In the genomic region with DNA sequence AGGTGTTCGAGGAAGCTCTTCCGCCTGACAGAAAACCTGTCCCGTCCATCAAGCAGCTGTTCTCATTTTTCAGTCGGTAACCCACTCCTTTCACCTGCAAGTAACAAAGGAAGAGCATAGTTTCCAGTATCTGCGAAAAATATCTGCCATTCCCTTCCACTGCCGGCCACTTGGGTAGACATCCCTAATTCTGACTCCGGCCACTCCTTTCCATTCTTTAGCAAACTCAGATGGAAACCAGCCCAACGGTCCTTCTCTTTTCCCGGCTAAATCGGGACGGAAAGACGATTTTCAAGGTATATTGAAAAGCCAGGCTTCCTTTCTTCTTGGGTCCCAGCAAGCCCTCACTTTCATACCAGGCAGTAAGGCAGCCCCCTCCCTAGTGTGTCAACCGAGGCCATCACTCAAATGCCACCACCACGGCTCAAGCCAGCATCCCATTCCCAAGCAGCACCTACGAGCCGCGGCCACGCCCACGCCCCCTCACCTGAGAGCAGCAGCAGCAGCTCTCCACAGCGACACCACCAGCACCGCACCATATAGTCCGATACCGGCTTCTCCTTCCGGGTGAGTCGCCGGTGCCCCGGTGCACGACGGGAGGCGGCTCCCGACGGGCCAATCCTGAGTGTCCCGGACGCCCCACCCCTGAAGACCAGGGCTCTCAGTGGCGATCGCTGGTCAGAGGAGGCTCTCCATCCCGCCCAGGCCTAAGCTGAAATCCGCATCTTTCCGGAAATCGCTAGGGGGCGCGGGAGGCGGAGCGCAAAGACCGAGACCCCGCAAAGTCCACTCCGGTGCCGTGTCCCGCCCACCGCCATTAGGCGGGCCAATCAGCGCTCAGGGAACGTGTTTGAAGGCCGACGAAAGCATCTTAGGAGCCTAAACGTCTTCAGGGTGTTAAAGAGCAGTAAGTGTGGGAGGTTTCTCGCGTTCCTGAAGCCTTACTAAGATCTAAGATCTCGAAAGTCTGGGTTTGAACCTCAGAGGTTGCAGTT, we compare ENCODE assay signal across 8 mouse cellular contexts. TPM values are rescaled to one million over a fixed set of nuclear protein-coding genes. Genes with fewer than 3 reads are reported as not detected.
DNase-seq lines count a peak whose midpoint lies in the region; ATAC-seq and TF ChIP-seq lines count a peak whose summit lies in the region.

A gene (minus strand): TSS at position 592 of the 995 bp plus-strand sequence.

- peak within 1 kb of the TSS; percentile 67 for H3K4me3 ChIP-seq in forebrain, embryonic 10.5 days
- peak within 1 kb of the TSS; percentile 71 for H3K4me3 ChIP-seq in heart, embryonic 15.5 days
- peak within 1 kb of the TSS; percentile 80 to 98 for H3K4me3 ChIP-seq in liver, embryonic 14.5 days (ENCODE audit: insufficient read depth in 1 of 2, low read depth in 2 of 2, low read length in 2 of 2)
- H3K4me3 ChIP-seq in neural tube, embryonic 11.5 days (ENCODE audit: low read depth, low read length), result peak within 1 kb of the TSS; percentile 54
- peak within 1 kb of the TSS; percentile 71 for H3K4me3 ChIP-seq in stomach, postnatal 0 days (ENCODE audit: low read depth, low read length)

- H3K27me3 ChIP-seq in forebrain, embryonic 10.5 days (ENCODE audit: poor library complexity, severe bottlenecking), result no peaks in the 10 kb centered on the region
- H3K27me3 ChIP-seq in heart, embryonic 15.5 days, result no peaks in the 10 kb centered on the region
- H3K27me3 ChIP-seq in liver, embryonic 14.5 days (ENCODE audit: control insufficient read depth, insufficient read depth, low read length), result no peaks in the 10 kb centered on the region
- H3K27me3 ChIP-seq in neural tube, embryonic 11.5 days (ENCODE audit: control insufficient read depth, insufficient read depth, low read length), result no peaks in the 10 kb centered on the region
- H3K27me3 ChIP-seq in stomach, postnatal 0 days (ENCODE audit: control insufficient read depth, insufficient read depth, low read length), result no peaks in the 10 kb centered on the region

- 2% methylated on average over 59 of the region's 59 CpGs for WGBS in forebrain, embryonic 10.5 days
- 2% methylated on average over 59 of the region's 59 CpGs for WGBS in heart, embryonic 15.5 days
- WGBS in liver, embryonic 14.5 days (ENCODE audit: insufficient replicate concordance), result 1% methylated on average over 59 of the region's 59 CpGs
- WGBS in neural tube, embryonic 11.5 days, result 1% methylated on average over 59 of the region's 59 CpGs
- 2% methylated on average over 58 of the region's 59 CpGs for WGBS in stomach, postnatal 0 days

- peak; percentile 100 for ATAC-seq in heart, embryonic 15.5 days (replicated peaks; ENCODE audit: insufficient number of reproducible peaks, insufficient read depth, low FRiP score, low read depth)
- peak; percentile 100 for ATAC-seq in liver, embryonic 14.5 days (ENCODE audit: insufficient read depth)
- ATAC-seq in neural tube, embryonic 11.5 days (ENCODE audit: insufficient read depth, low FRiP score, low TSS enrichment), result peak; percentile 97
- ATAC-seq in stomach, postnatal 0 days (ENCODE audit: low FRiP score, low TSS enrichment), result peak; percentile 100

- H3K27ac ChIP-seq in forebrain, embryonic 10.5 days, result peak within 1 kb of the TSS; percentile 85
- peak within 1 kb of the TSS; percentile 72 for H3K27ac ChIP-seq in heart, embryonic 15.5 days
- H3K27ac ChIP-seq in liver, embryonic 14.5 days, result peak within 1 kb of the TSS; percentile 81
- H3K27ac ChIP-seq in neural tube, embryonic 11.5 days (ENCODE audit: low read depth, low read length), result peak within 1 kb of the TSS; percentile 45; the same call in 1 of the 2 replicates
- H3K27ac ChIP-seq in stomach, postnatal 0 days (replicated peaks), result peak within 1 kb of the TSS; percentile 70

- H3K4me1 ChIP-seq in forebrain, embryonic 10.5 days, result peaks cover 32% of the 10 kb centered on the region
- peaks cover 11% of the 10 kb centered on the region for H3K4me1 ChIP-seq in heart, embryonic 15.5 days (replicated peaks)
- H3K4me1 ChIP-seq in liver, embryonic 14.5 days (replicated peaks; ENCODE audit: control insufficient read depth in 2 of 2, insufficient read depth in 2 of 2, low read length in 1 of 2), result peaks cover 3 to 10% of the 10 kb centered on the region in 2 experiments
- H3K4me1 ChIP-seq in neural tube, embryonic 11.5 days (ENCODE audit: control insufficient read depth, insufficient read depth, low read length), result peaks cover 7% of the 10 kb centered on the region
- H3K4me1 ChIP-seq in stomach, postnatal 0 days (replicated peaks; ENCODE audit: control insufficient read depth, insufficient read depth), result no peaks in the 10 kb centered on the region

- H3K9me3 ChIP-seq in forebrain, embryonic 10.5 days, result no peaks in the 10 kb centered on the region
- H3K9me3 ChIP-seq in heart, embryonic 15.5 days (replicated peaks), result no peaks in the 10 kb centered on the region
- H3K9me3 ChIP-seq in liver, embryonic 14.5 days (ENCODE audit: control insufficient read depth, low read length), result no peaks in the 10 kb centered on the region
- no peaks in the 10 kb centered on the region for H3K9me3 ChIP-seq in neural tube, embryonic 11.5 days (ENCODE audit: control insufficient read depth, low read length)
- no peaks in the 10 kb centered on the region for H3K9me3 ChIP-seq in stomach, postnatal 0 days (ENCODE audit: control insufficient read depth, low read length)

- peak within 1 kb of the TSS; percentile 75 for H3K4me2 ChIP-seq in heart, embryonic 15.5 days
- H3K4me2 ChIP-seq in liver, embryonic 14.5 days (ENCODE audit: low read depth), result peak within 1 kb of the TSS; percentile 88
- peak within 1 kb of the TSS; percentile 75 for H3K4me2 ChIP-seq in neural tube, embryonic 11.5 days (ENCODE audit: low read depth)
- peak within 1 kb of the TSS; percentile 88 for H3K4me2 ChIP-seq in stomach, postnatal 0 days (replicated peaks; ENCODE audit: low read depth)

- DNase-seq in CD8-positive naive resting alpha-beta T cell, adult 2 months (ENCODE audit: low read depth in 2 of 2, low spot score in 2 of 2), result peak; percentile 93
- DNase-seq in c-Kit-positive CD71-negative TER-119-negative erythroid progenitor cells, embryonic 14.5 days (ENCODE audit: low read depth), result peak; percentile 98
- peak; percentile 99 for DNase-seq in forebrain, embryonic 10.5 days (ENCODE audit: extremely low spot score, low spot score)
- DNase-seq in kidney, postnatal 25 days, result peak; percentile 99 to 100
- peak; percentile 98 for DNase-seq in liver, embryonic 14.5 days (ENCODE audit: low read depth in 3 of 3, low spot score in 3 of 3)
- peak; percentile 98 for DNase-seq in neural tube, embryonic 11.5 days (ENCODE audit: low spot score)
- DNase-seq in stomach, postnatal 0 days (ENCODE audit: low spot score), result peak; percentile 100

- TF ChIP-seq CTCF in liver, embryonic 14.5 days (IDR thresholded peaks at IDR 0.05; ENCODE audit: low read depth), result peak; percentile 87
- peak; percentile 87 for TF ChIP-seq CTCF in stomach, postnatal 0 days (IDR thresholded peaks at IDR 0.05; ENCODE audit: low read depth)

- peak within 1 kb of the TSS; percentile 60 for H3K9ac ChIP-seq in heart, embryonic 15.5 days
- peak within 1 kb of the TSS; percentile 78 for H3K9ac ChIP-seq in liver, embryonic 14.5 days (replicated peaks)
- peak within 1 kb of the TSS; percentile 46 for H3K9ac ChIP-seq in neural tube, embryonic 11.5 days (ENCODE audit: low read length)
- peak within 1 kb of the TSS; percentile 63 for H3K9ac ChIP-seq in stomach, postnatal 0 days (ENCODE audit: low read length)

- no peak for TF ChIP-seq EP300 in liver, embryonic 14.5 days (IDR thresholded peaks at IDR 0.05; ENCODE audit: low read depth)
- no peak for TF ChIP-seq EP300 in stomach, postnatal 0 days (optimal IDR thresholded peaks at IDR 0.05)

- H3K36me3 ChIP-seq in forebrain, embryonic 10.5 days (replicated peaks), result peaks cover 23% of the 10 kb centered on the region
- peaks cover 4% of the 10 kb centered on the region; the same call in 1 of the 2 replicates for H3K36me3 ChIP-seq in heart, embryonic 15.5 days
- peaks cover 5% of the 10 kb centered on the region; the same call in 1 of the 2 replicates for H3K36me3 ChIP-seq in liver, embryonic 14.5 days (replicated peaks; ENCODE audit: control insufficient read depth, insufficient read depth, low read depth)
- peaks cover 6% of the 10 kb centered on the region; the same call in 1 of the 2 replicates for H3K36me3 ChIP-seq in neural tube, embryonic 11.5 days (ENCODE audit: control insufficient read depth, insufficient read depth, low read length)
- peaks cover 3% of the 10 kb centered on the region; the same call in 1 of the 2 replicates for H3K36me3 ChIP-seq in stomach, postnatal 0 days (ENCODE audit: control insufficient read depth, insufficient read depth, low read length)

RNA-seq across cellular contexts. Expression of the gene that starts here (rescaled TPM):
- 25.7 and 27.5 TPM in 2 replicates for polyA plus RNA-seq in forebrain, embryonic 10.5 days (2016; fragmentation: Nextera tagmentation; extraction: Ambion mirVana)
- 10.9 and 13.4 TPM in 2 replicates for polyA plus RNA-seq in heart, embryonic 15.5 days (2015; fragmentation: Nextera tagmentation; extraction: Ambion mirVana)
- 7.4 and 10.1 TPM in 2 replicates for polyA plus RNA-seq in liver, embryonic 14.5 days (2012; rRNA removed)
- 4.2 and 4.9 TPM in 2 replicates for polyA plus RNA-seq in liver, embryonic 14.5 days (2014; fragmentation: Nextera tagmentation; extraction: Ambion mirVana)
- 19.9 and 20.9 TPM in 2 replicates for polyA plus RNA-seq in neural tube, embryonic 11.5 days (2014; fragmentation: Nextera tagmentation; extraction: Ambion mirVana)
- 17.6 and 17.8 TPM in 2 replicates for polyA plus RNA-seq in stomach, postnatal 0 days (2015; fragmentation: Nextera tagmentation; extraction: Ambion mirVana)

Comparison
In these comparisons a context has a peak if more than half of its experiments do, and no peak if none do; other contexts are left out.
1. Peak in every context shown above with its lines: DNase-seq, ATAC-seq, H3K4me3 ChIP-seq and H3K27ac ChIP-seq.